Mouse (Mus musculus) liver, adult 2 months (tissue): ENCODE results near the gene Rnf166. TPM values are rescaled to one million over a fixed set of nuclear protein-coding genes. Genes with fewer than 3 reads are reported as not detected.

Experiments
- DNase-seq: peaks from one replicate; pipeline ENCODE4 v3.0.0-alpha.2; 2011; ENCODE audit warnings: low read depth, low spot score; ENCODE audit errors: extremely low read depth
- H3K27ac ChIP-seq: fragments of 200-500 bp; replicated peaks from 2 replicates; pipeline ENCODE4 v1.5.1; 2012; ENCODE audit warnings: low read depth, mild to moderate bottlenecking, control low read depth, inconsistent platforms, low read length; ENCODE audit not compliant: insufficient read depth
- H3K27me3 ChIP-seq: fragments of 200-500 bp; 2 replicates; pipeline ENCODE4 v1.6.1; 2012; ENCODE audit warnings: mild to moderate bottlenecking, moderate library complexity, low read length, inconsistent platforms; ENCODE audit not compliant: control insufficient read depth, insufficient read depth
- H3K36me3 ChIP-seq: fragments of 200-500 bp; 2 replicates; pipeline ENCODE4 v1.6.1; 2012; ENCODE audit warnings: low read length, inconsistent platforms; ENCODE audit not compliant: control insufficient read depth, insufficient read depth
- H3K4me1 ChIP-seq: fragments of 200-500 bp; 2 replicates; pipeline ENCODE4 v1.6.1; 2011; ENCODE audit warnings: low read length; ENCODE audit not compliant: control insufficient read depth, insufficient read depth
- H3K4me3 ChIP-seq: fragments of 200-500 bp; 2 replicates; pipeline ENCODE4 v1.5.1; 2011; ENCODE audit warnings: low read depth, mild to moderate bottlenecking, control low read depth, low read length, moderate library complexity; ENCODE audit not compliant: insufficient read depth
- H3K79me2 ChIP-seq: fragments of 200-500 bp; 2 replicates; pipeline ENCODE4 v1.6.1; 2012; ENCODE audit warnings: inconsistent platforms, mild to moderate bottlenecking, low read length, moderate library complexity; ENCODE audit not compliant: control insufficient read depth, insufficient read depth
- H3K9ac ChIP-seq: fragments of 200-500 bp; 2 replicates; pipeline ENCODE4 v1.6.1; 2012; ENCODE audit warnings: low read depth, mild to moderate bottlenecking, control low read depth, inconsistent platforms, low read length
- CTCF ChIP-seq: fragments of 200-500 bp; IDR thresholded peaks from 2 replicates; pipeline ENCODE4 v1.5.1; 2011; ENCODE audit warnings: low read depth, low read length, control low read depth
- POLR2A ChIP-seq: fragments of 200-500 bp; IDR thresholded peaks from 2 replicates; pipeline ENCODE4 v1.6.1; 2011; ENCODE audit warnings: low read length, control low read depth; ENCODE audit not compliant: insufficient read depth; ENCODE audit errors: extremely low read depth
- WGBS: fragments of 180-500 bp; shearing (Covaris S2); methylation state at CpG from one replicate; pipeline ENCODE4 v1.1.7; 2018; 5-methylcytosine and 5-hydroxymethylcytosine counted together
- polyA plus RNA-seq: library from polyadenylated mRNA; depleted of rRNA; stranded (reverse); fragments of >200 nt; gene quantifications from 2 replicates; pipeline ENCODE4 v1.2.3, GENCODE M21; 2012
- total RNA-seq: library from RNA; depleted of rRNA; stranded (reverse); fragments of >200 nt; gene quantifications from 2 replicates; pipeline ENCODE4 v1.2.3, GENCODE M21; 2014

Gene Rnf166
- total and polyA plus RNA-seq, 2 experiments = 5.3 to 24.2 TPM

GRCm38 (mm10) chr8:122464985-122465384 lies 10.9 kb downstream of the Rnf166 start:
- 31% methylated on average over 7 of the region's 7 CpGs for WGBS
- Histone ChIP-seq H3K4me3 (no peak overlapping the region), H3K27ac (no peak overlapping the region), H3K9ac (no peak overlapping the region), H3K27me3 (no peaks in the 10 kb centered on the region), H3K79me2 (no peaks in the 10 kb centered on the region), H3K36me3 (no peaks in the 10 kb centered on the region), H3K4me1 (peaks cover 22% of the 10 kb centered on the region)
- peak; percentile 45 for DNase-seq
- TF ChIP-seq POLR2A (no peak), CTCF (no peak)

GRCm38 (mm10) chr8:122463651-122464640 lies 11.9 kb downstream of the Rnf166 start:
- no peak overlapping the region for H3K9ac ChIP-seq
- peaks cover 17% of the 10 kb centered on the region for H3K4me1 ChIP-seq
- no peaks in the 10 kb centered on the region for H3K36me3 ChIP-seq
- TF ChIP-seq CTCF (no peak), POLR2A (no peak)
- H3K27ac ChIP-seq = no peak overlapping the region
- no peaks in the 10 kb centered on the region for H3K27me3 ChIP-seq
- H3K4me3 ChIP-seq = no peak overlapping the region
- DNase-seq = peak; percentile 74
- WGBS = 33% methylated on average over 12 of the region's 12 CpGs
- no peaks in the 10 kb centered on the region for H3K79me2 ChIP-seq

DNA sequence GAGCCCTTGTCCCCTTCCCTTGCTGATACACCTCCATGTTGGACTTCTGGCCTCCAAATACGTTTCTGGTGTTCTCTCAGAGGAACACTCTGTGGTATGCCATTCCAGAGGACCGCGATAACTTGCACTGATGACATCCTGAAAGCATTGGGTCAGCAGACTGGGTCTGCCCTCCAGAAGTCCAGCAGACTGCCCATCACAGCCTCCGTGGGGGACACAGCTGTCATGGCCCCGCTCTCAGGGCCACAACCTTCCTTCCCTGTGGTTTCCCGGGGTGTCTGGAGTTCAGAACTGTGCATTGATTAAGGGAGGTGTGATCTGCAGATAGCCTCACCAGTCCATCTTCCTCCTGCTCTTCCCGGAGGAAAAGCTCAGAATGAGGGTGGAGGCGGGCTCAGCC lies 13.4 kb downstream of the Rnf166 start:
- Histone ChIP-seq H3K4me1 (peaks cover 17% of the 10 kb centered on the region), H3K9ac (no peak overlapping the region), H3K27ac (no peak overlapping the region), H3K4me3 (no peak overlapping the region), H3K27me3 (no peaks in the 10 kb centered on the region), H3K79me2 (no peaks in the 10 kb centered on the region), H3K36me3 (no peaks in the 10 kb centered on the region)
- TF ChIP-seq POLR2A = no peak
- TF ChIP-seq CTCF = no peak
- DNase-seq = no peak
- WGBS = 78% methylated on average over 8 of the region's 8 CpGs

DNA sequence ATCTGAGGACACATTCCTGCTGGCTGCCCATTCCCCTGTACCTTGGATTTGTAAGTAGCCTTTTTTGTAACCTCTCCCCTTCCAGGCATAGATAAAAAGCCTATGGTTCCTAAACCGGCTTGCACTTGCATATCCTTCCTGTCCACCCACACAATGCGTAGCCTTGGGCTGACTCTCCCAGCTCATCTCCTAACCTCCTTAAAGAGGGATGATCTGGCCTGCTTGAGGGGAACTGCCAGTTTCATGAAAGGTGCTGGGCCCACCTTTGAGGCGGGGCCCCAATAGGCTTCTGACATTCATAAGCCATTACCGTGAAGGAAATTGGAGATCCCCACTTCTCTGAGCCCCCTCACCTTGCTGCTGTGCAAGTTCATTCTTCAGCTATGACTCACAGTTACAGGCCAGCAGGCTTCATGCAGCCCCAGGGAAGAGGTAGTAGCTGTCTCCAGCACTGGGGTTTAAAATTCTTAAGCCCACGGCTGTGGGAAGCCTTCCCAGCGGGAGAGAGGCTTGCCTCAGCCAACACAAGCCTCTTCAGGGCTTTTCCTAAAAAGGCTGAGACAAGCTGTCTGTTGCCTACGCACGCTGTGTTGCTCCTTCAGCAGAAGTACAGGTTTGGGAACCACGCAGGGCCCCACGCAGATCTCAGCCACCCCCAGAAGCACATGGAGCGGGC lies 14.3 kb downstream of the Rnf166 start:
- Histone ChIP-seq H3K79me2 (no peaks in the 10 kb centered on the region), H3K4me3 (no peak overlapping the region), H3K27me3 (no peaks in the 10 kb centered on the region), H3K27ac (no peak overlapping the region), H3K4me1 (peaks cover 17% of the 10 kb centered on the region), H3K36me3 (no peaks in the 10 kb centered on the region), H3K9ac (no peak overlapping the region)
- WGBS = 80% methylated on average over 11 of the region's 11 CpGs
- TF ChIP-seq POLR2A (no peak), CTCF (no peak)
- no peak for DNase-seq

GRCm38 (mm10) chr8:122460524-122461472 lies 15.1 kb downstream of the Rnf166 start, which contains the start of gene Snai3:
Gene Snai3, minus strand, starts transcription at chr8:122460733.
- peak within 1 kb of the TSS; percentile 36 for H3K27ac ChIP-seq

More at GRCm38 (mm10) chr8:122460524-122461472, 15.1 kb downstream of the Rnf166 start, which contains the start of gene Snai3:
- H3K9ac ChIP-seq = peak within 1 kb of the TSS; percentile 19; the same call in 1 of the 2 replicates
- no peaks in the 10 kb centered on the region for H3K79me2 ChIP-seq
- TF ChIP-seq POLR2A = 0 out of 2 replicates have a peak, but pooled peaks have one; percentile 18
- no peak for TF ChIP-seq CTCF
- no peaks in the 10 kb centered on the region for H3K27me3 ChIP-seq
- peak within 1 kb of the TSS; percentile 27; the same call in 1 of the 2 replicates for H3K4me3 ChIP-seq
- 3% methylated on average over 56 of the region's 56 CpGs for WGBS
- no peaks in the 10 kb centered on the region for H3K36me3 ChIP-seq
- DNase-seq = peak; percentile 68
- peaks cover 17% of the 10 kb centered on the region for H3K4me1 ChIP-seq
